Mouse (Mus musculus): ENCODE results near the gene Iqsec2. TPM values are rescaled to one million over a fixed set of nuclear protein-coding genes. Genes with fewer than 3 reads are reported as not detected.

Iqsec2 gene
- polyA plus RNA-seq (2012; rRNA removed): 6.9 and 7.2 TPM in 2 replicates

DNA sequence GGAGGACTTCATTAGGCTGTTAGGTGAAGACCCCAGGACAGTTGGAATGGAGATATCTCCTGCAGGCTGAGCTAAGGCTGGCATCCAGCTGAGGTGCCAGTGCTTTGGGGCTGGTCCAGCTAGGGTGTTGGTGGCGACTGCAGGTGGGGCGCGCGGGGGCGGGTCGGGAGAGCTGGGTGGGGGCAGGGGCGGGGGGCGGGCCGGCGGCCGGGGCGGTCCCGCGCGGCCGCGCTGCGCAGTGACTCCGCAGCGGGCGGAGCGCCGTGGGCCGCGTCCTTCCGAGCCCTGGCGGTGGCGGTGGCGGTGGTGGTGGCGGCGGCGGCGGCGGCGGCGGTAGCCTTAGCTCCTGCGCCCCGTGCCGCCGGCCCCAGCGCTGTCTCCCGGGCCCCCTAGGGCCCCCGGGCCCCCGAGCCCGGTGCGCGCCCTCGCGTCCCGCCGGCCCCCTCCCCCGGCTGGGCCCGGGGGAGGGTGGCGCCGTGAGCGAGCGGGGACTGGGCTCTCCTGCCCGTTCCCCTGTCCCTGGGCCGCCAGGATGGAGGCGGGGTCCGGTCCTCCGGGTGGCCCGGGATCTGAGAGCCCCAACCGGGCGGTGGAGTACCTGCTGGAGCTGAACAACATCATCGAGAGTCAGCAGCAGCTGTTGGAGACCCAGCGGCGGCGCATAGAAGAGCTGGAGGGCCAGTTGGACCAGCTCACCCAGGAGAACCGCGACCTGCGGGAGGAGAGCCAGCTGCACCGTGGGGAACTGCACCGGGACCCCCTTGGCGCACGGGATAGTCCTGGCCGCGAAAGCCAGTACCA, at the start of gene Iqsec2:
Gene Iqsec2, plus strand, starts transcription at position 328 of the 801 bp plus-strand sequence.

DNA sequence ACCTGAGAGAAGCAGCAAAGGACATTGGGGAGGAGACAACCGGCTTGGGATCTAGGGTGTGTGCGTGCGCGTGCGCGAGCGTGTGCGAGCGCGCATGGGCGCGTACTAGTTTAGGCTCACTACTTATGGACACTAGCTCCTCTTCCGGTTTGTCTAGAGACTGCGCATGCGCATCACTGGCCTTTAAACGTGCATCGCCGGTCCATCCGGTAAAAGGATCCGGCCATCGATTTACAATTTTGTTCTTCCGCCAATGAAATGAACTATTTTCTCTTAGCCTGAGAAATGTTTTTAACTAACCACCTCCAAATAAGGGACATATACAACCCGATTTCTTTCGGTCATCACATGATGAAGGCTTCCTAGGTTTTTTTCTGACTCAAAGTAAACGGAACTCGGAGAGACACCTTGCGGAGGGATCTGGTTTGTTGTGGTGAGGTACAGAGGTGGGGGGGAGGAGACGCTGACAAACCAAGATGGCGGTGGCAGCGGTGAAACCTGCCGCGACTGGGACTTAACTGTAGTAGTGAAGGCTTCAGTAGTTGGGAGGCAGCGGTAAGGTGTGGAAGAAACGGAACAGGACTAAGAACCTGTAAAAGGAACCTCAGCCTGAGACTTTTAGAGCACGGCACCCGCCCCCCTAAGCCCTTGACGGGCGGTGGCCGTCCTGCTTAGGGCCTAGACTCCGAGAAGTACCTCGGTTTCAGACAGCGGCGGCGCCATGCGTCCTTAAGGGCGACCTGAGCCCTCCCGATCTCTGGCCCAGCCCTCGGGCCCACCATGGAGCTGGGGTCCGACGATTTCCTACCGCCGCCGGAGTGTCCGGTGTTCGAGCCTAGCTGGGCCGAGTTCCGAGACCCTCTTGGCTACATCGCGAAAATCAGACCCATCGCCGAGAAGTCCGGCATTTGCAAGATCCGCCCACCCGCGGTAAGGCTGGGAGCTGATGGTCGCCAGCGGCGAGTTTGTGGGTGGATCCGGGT, 89.0 kb downstream of the Iqsec2 start, which contains the start of gene Kdm5c:
Gene Kdm5c, plus strand, starts transcription at position 240 of the 983 bp plus-strand sequence.

Other genes with a start within 250 kb of the Iqsec2 start
- gene Hsd17b10, start 142.4 kb upstream of the Iqsec2 start, polyA plus RNA-seq (2012; rRNA removed): 41.8 and 45.4 TPM in 2 replicates
- gene Ribc1, start 128.0 kb upstream of the Iqsec2 start, polyA plus RNA-seq (2012; rRNA removed): 0.12 and 0.15 TPM in 2 replicates
- 4.1 and 6.0 TPM in 2 replicates for gene Smc1a, start 127.8 kb upstream of the Iqsec2 start, polyA plus RNA-seq (2012; rRNA removed)
- gene Kdm5c, start 88.8 kb downstream of the Iqsec2 start, polyA plus RNA-seq (2012; rRNA removed): 30.0 and 31.5 TPM in 2 replicates
- 0.69 and 0.97 TPM in 2 replicates for gene Kantr, start 183.2 kb downstream of the Iqsec2 start, polyA plus RNA-seq (2012; rRNA removed)
- gene Tspyl2, start 198.2 kb downstream of the Iqsec2 start, polyA plus RNA-seq (2012; rRNA removed): 6.9 and 11.1 TPM in 2 replicates
- gene Gpr173, start 224.4 kb downstream of the Iqsec2 start, polyA plus RNA-seq (2012; rRNA removed): 1.0 and 1.3 TPM in 2 replicates